Mouse (Mus musculus) megakaryocyte-erythroid progenitor cell, adult 5-6 weeks (primary cell): Measurements from ENCODE around the gene Vmn1r79. TPM values are rescaled to one million over a fixed set of nuclear protein-coding genes. Genes with fewer than 3 reads are reported as not detected.
A peak's percentile ranks its signal among the peaks of the same experiment; 100 is the strongest.
"Not testable (repeated sequence)": the region's sequence is repeated elsewhere in the genome, so short reads cannot be mapped to it uniquely, and the experiment has no call there.

Experiments used
- ATAC-seq: replicated peaks from 2 replicates; pipeline ENCODE4 v1.8.0; 2016; ENCODE audit warnings: mild to moderate bottlenecking, inconsistent platforms; ENCODE audit not compliant: severe bottlenecking, poor library complexity, low FRiP score, low TSS enrichment
- total RNA-seq, 2 experiments: library from RNA; stranded (forward) in 1 of 2; stranded (reverse) in 1 of 2; fragments of 200-1000, 215-1000 nt in 1 of 2; fragments of >200 nt in 1 of 2; fragmentation: Nextera tagmentation in 1 of 2; gene quantifications; 2 replicates each; pipeline ENCODE4 v1.2.3; 2014 to 2017

The Vmn1r79 gene
- total RNA-seq (2014; fragmentation: Nextera tagmentation) = not detected in 2 replicates
- total RNA-seq (2017) = not detected in 2 replicates

GRCm38 (mm10) chr7:12170979-12171378 is at the start of gene Vmn1r79:
Gene Vmn1r79 (plus strand): TSS chr7:12171279.
- ATAC-seq = not testable (repeated sequence)

GRCm38 (mm10) chr7:12149957-12150356 is 21.1 kb upstream of the Vmn1r79 start, which contains the start of gene Vmn1r78:
Gene Vmn1r78 (plus strand): TSS chr7:12150257.
- no peak for ATAC-seq

DNA sequence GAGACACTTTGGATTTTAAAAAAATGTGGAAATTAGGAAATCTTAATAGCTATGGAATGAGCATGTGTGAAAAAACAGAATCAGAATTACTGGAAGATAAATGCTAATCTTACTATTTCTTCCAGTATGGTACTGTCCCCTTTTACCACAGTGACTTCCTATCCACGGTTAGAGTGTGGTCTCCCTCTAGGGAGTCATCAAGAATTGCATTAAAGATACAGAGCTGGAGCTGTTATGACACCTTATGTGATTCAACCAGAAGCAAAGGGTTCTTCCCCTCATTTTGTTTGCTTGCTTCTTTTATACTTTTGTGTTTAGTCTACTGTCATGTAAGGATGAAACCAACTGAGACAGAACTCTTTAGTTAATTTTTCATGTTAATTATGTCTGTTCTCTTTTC is 14.6 kb upstream of the Vmn1r79 start:
- ATAC-seq = peak; percentile 82

DNA sequence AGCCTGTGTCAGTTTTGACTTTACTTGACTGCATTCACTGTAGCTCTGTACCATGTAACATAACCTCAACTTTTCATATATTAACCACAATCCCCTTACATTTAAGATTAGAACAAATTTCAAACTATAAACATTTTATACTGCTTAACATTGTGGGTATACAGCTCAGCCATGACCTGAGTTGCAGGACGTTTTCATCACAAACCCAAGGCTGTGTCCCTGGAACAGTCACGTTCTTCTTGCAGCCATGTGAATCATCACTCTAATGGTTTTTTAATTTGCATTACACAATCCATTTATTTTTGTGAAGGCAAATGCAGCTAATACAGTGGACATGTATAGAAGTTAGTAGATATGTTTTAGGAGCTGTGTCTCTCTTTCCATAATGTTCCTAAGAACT is 1.8 kb downstream of the Vmn1r79 start:
- ATAC-seq = not testable (repeated sequence)

DNA sequence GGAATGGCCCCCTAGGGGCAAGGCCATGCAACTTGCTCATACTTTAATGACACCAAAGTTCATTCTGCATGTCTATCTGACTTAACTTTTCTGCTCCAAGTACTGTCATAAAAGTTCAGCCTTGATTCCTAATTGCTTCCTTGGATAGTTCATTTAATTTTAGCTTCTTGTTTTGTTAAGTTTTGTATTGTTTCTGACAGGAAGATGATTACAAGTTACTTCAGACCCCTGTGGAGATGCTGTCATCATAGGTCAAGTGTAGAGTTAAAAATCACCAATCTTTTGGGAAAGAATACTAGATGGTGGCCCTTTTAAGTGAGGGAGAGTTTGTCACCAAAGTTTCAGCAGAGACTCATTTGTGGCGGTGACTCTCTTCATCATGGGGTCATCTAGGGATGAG is 17.9 kb downstream of the Vmn1r79 start, which contains the start of gene Vmn1r80:
Gene Vmn1r80 (plus strand): TSS at position 301 of the 400 bp plus-strand sequence.
- no peak for ATAC-seq

GRCm38 (mm10) chr7:12204141-12204540 is 33.1 kb downstream of the Vmn1r79 start:
- no peak for ATAC-seq

Other genes starting within 250 kb of the Vmn1r79 start
- not detected in 2 replicates for gene Vmn1r76, start 233.1 kb upstream of the Vmn1r79 start, total RNA-seq (2014; fragmentation: Nextera tagmentation)
- not detected in 2 replicates for gene Vmn1r76, start 233.1 kb upstream of the Vmn1r79 start, total RNA-seq (2017)
- gene Vmn1r77, start 134.5 kb upstream of the Vmn1r79 start, total RNA-seq (2014; fragmentation: Nextera tagmentation) = not detected in 2 replicates
- not detected in 2 replicates for gene Vmn1r77, start 134.5 kb upstream of the Vmn1r79 start, total RNA-seq (2017)
- gene Vmn1r78, start 21.0 kb upstream of the Vmn1r79 start, total RNA-seq (2014; fragmentation: Nextera tagmentation) = not detected in 2 replicates
- not detected in 2 replicates for gene Vmn1r78, start 21.0 kb upstream of the Vmn1r79 start, total RNA-seq (2017)
- not detected in 2 replicates for gene Vmn1r80, start 18.0 kb downstream of the Vmn1r79 start, total RNA-seq (2014; fragmentation: Nextera tagmentation)
- not detected in 2 replicates for gene Vmn1r80, start 18.0 kb downstream of the Vmn1r79 start, total RNA-seq (2017)
- gene Vmn1r81, start 97.0 kb downstream of the Vmn1r79 start, total RNA-seq (2014; fragmentation: Nextera tagmentation) = not detected in 2 replicates
- not detected in 2 replicates for gene Vmn1r81, start 97.0 kb downstream of the Vmn1r79 start, total RNA-seq (2017)
- gene Vmn1r82, start 129.2 kb downstream of the Vmn1r79 start, total RNA-seq (2014; fragmentation: Nextera tagmentation) = not detected in 2 replicates
- gene Vmn1r82, start 129.2 kb downstream of the Vmn1r79 start, total RNA-seq (2017) = not detected in 2 replicates
- not detected in 2 replicates for gene Vmn1r83, start 158.2 kb downstream of the Vmn1r79 start, total RNA-seq (2014; fragmentation: Nextera tagmentation)
- gene Vmn1r83, start 158.2 kb downstream of the Vmn1r79 start, total RNA-seq (2017) = not detected in 2 replicates
- gene Vmn1r84, start 198.0 kb downstream of the Vmn1r79 start, total RNA-seq (2014; fragmentation: Nextera tagmentation) = not detected in 2 replicates
- not detected in 2 replicates for gene Vmn1r84, start 198.0 kb downstream of the Vmn1r79 start, total RNA-seq (2017)